Mouse (Mus musculus) neural tube, embryonic 14.5 days (tissue): ENCODE data around the gene Tsc22d4. TPM values are rescaled to one million over a fixed set of nuclear protein-coding genes. Genes with fewer than 3 reads are reported as not detected.

Experiments
- ATAC-seq: fragments of 200-750 bp; cut with Nextera tagmentation; 2 replicates; pipeline ENCODE4 v1.8.0; 2017; ENCODE audit warnings: low read depth, mild to moderate bottlenecking, moderate TSS enrichment, moderate library complexity
- H3K27ac ChIP-seq: fragments of 300-500 bp; sonication (generic); 2 replicates; pipeline ENCODE4 v1.5.1; 2014; ENCODE audit warnings: low read depth, mild to moderate bottlenecking, control low read depth, low read length, moderate library complexity, mixed read lengths
- H3K27me3 ChIP-seq: fragments of 300-500 bp; sonication (generic); 2 replicates; pipeline ENCODE4 v1.6.1; 2014; ENCODE audit warnings: low read length; ENCODE audit not compliant: control insufficient read depth, insufficient read depth
- H3K36me3 ChIP-seq: fragments of 300-500 bp; sonication (generic); 2 replicates; pipeline ENCODE4 v1.6.1; 2014; ENCODE audit warnings: low read length, mixed read lengths; ENCODE audit not compliant: control insufficient read depth, insufficient read depth
- H3K4me1 ChIP-seq: fragments of 300-500 bp; sonication (generic); 2 replicates; pipeline ENCODE4 v1.6.1; 2014; ENCODE audit warnings: low read length; ENCODE audit not compliant: control insufficient read depth, insufficient read depth
- H3K4me2 ChIP-seq: fragments of 300-500 bp; sonication (generic); 2 replicates; pipeline ENCODE4 v1.6.1; 2014; ENCODE audit warnings: mild to moderate bottlenecking, low read depth, low read length, control low read depth
- H3K4me3 ChIP-seq: fragments of 300-500 bp; sonication (generic); 2 replicates; pipeline ENCODE4 v1.5.1; 2014; ENCODE audit warnings: low read depth, low read length, control low read depth, mixed read lengths
- H3K9ac ChIP-seq: fragments of 300-500 bp; sonication (generic); replicated peaks from 2 replicates; pipeline ENCODE4 v1.6.1; 2014; ENCODE audit warnings: low read depth, mild to moderate bottlenecking, control low read depth, low read length, mixed read lengths
- H3K9me3 ChIP-seq: fragments of 300-500 bp; sonication (generic); 2 replicates; pipeline ENCODE4 v1.6.1; 2016; ENCODE audit warnings: low read length; ENCODE audit not compliant: control insufficient read depth
- WGBS: fragments of 180-500 bp; shearing (Covaris S2); extraction: QIAGEN DNeasy Blood & Tissue Kit; methylation state at CpG from one replicate; pipeline ENCODE4 v1.1.7; 2014; 5-methylcytosine and 5-hydroxymethylcytosine counted together
- polyA plus RNA-seq: library from polyadenylated mRNA; unstranded; fragments of >200 nt; fragmentation: Nextera tagmentation; extraction: Ambion mirVana; gene quantifications from 2 replicates; pipeline ENCODE4 v1.2.1, GENCODE M21; 2014

Tsc22d4 gene
- polyA plus RNA-seq, 1 experiment from 2014 or later, result 85.1 TPM

DNA sequence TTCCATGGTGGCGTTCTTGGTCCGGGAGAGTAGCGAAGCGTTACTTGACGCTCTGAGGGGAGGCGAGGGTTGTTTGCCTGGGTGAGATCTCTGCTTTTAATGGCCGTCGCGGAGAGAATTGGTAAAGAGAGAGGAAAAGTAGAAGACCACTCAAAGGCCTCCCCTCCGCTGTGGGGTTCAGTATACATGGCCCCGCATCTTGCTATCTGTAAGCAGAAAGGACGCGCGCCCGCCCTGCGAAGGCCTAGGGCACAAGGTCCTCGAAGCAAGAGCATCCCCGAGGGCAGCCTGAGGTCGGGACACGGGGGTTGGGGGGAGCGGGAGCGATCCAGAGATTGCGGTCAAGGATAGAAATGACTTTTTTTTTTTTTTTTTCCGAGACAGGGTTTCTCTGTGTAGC is 42.6 kb downstream of the Tsc22d4 start:
- 72% methylated on average over 24 of the region's 24 CpGs for WGBS
- ATAC-seq, result no peak
- no peak overlapping the region for H3K9ac ChIP-seq

DNA sequence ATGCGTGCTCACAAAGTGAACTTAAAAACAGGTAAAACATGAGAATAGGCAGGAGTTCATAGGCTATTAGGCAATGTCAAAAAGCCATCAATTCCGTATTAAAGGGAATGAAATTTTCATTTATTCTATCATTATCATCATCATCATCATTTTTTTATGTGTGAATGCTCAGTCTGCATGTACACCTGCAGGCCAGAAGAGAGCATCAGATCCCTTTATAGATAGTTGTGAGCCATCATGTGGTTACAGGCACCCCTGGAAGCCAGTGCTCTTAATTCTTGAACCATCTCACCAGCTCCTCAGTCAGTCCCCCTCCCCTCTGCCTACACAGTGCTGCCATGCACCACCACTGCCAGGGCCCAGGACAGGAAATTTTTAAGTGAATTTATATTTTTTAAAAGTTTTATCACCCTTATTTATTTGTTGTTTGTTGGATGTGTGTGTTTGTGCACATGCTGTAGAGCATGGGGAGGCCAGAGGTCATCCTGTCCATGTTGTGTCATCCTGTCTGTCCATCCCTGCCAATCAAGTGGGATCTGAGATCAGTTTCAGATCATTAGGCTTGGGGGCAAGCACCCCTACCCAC is 43.5 kb downstream of the Tsc22d4 start:
- Histone ChIP-seq H3K36me3 (peaks cover 7% of the 10 kb centered on the region; the same call in 1 of the 2 replicates), H3K4me3 (no peak overlapping the region), H3K4me2 (no peak overlapping the region), H3K27ac (no peak overlapping the region), H3K27me3 (no peaks in the 10 kb centered on the region), H3K4me1 (peaks cover 12% of the 10 kb centered on the region), H3K9ac (no peak overlapping the region), H3K9me3 (no peaks in the 10 kb centered on the region)
- 92% methylated on average over 2 of the region's 2 CpGs for WGBS
- ATAC-seq, result no peak

More for the DNA sequence above, 42.6 kb downstream of the Tsc22d4 start:
- no peaks in the 10 kb centered on the region for H3K27me3 ChIP-seq
- H3K4me1 ChIP-seq, result peaks cover 21% of the 10 kb centered on the region
- H3K4me3 ChIP-seq, result peak overlapping the region; percentile 82; the same call in 1 of the 2 replicates
- no peak overlapping the region for H3K27ac ChIP-seq
- peaks cover 7% of the 10 kb centered on the region; the same call in 1 of the 2 replicates for H3K36me3 ChIP-seq
- H3K4me2 ChIP-seq, result peak overlapping the region; percentile 76
- no peaks in the 10 kb centered on the region for H3K9me3 ChIP-seq

DNA sequence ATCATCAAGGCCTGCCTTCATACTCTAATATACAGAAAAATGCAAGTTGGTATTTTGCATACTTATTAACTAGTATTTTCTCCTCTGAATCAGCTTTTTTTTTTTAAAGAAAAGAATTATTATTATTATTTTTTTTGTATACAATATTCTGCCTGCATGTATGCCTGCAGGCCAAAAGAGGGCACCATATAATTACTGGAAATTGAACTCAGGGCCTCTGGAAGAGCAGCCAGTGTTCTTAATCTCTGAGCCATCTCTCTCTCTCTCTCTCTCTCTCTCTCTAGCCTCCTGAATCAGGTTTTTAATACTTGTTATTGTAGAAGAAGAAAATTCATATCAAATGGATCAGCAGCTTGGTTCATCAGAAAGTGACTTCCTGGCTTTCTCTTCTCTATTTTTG is 46.0 kb downstream of the Tsc22d4 start:
- no peaks in the 10 kb centered on the region for H3K27me3 ChIP-seq
- no peak overlapping the region for H3K4me3 ChIP-seq
- H3K36me3 ChIP-seq, result no peaks in the 10 kb centered on the region
- no peak for ATAC-seq
- no peaks in the 10 kb centered on the region for H3K4me1 ChIP-seq
- H3K9ac ChIP-seq, result no peak overlapping the region
- H3K9me3 ChIP-seq, result no peaks in the 10 kb centered on the region
- no peak overlapping the region for H3K27ac ChIP-seq
- no peak overlapping the region for H3K4me2 ChIP-seq

DNA sequence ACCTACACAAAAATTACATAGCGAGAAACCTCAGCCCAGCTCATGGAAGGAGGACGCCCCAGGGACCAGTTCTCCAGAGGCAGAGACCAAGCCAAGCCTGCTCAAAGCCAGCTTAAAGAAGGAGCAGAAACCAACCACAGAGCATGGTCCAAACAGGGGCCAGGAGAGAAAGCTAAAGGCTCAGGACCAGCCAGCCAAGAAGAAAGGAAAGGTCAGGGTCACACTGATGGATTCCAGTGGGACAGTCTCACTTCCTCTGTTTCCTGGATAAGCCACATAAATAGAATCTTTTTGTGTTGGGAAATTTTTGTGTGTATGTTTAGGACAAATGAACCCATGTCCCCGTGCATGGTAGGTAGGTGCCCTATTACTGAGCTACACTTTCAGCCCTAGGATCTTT is 51.1 kb downstream of the Tsc22d4 start:
- ATAC-seq, result no peak
- Histone ChIP-seq H3K9ac (no peak overlapping the region), H3K4me2 (no peak overlapping the region), H3K36me3 (no peaks in the 10 kb centered on the region), H3K4me3 (no peak overlapping the region), H3K4me1 (no peaks in the 10 kb centered on the region), H3K27me3 (no peaks in the 10 kb centered on the region), H3K9me3 (no peaks in the 10 kb centered on the region), H3K27ac (no peak overlapping the region)
- 73% methylated on average over 3 of the region's 3 CpGs for WGBS

DNA sequence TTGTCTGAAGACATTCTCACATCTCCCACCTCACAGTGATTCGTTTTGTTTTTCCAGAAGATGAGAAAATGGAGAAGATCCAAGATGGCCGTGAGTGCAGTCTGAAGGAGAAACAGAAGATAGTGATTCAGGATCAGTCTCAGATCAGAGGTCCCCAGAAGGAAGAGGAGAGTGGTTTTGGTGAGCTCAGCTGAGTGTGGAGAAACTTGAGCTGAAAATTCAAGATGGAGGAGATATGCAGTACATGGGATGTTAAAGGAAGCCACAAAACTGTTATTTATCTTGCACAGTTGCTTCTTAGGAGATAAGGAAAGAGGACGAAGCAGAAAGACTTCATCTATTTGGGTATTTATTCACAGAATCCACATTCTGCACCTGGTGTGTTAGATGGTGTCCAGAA is 55.4 kb downstream of the Tsc22d4 start:
- no peak for ATAC-seq
- no peak overlapping the region for H3K27ac ChIP-seq
- no peaks in the 10 kb centered on the region for H3K27me3 ChIP-seq
- no peak overlapping the region for H3K4me3 ChIP-seq
- no peaks in the 10 kb centered on the region for H3K9me3 ChIP-seq
- no peak overlapping the region for H3K4me2 ChIP-seq
- H3K36me3 ChIP-seq, result no peaks in the 10 kb centered on the region
- H3K9ac ChIP-seq, result no peak overlapping the region
- 86% methylated on average over 3 of the region's 3 CpGs for WGBS
- H3K4me1 ChIP-seq, result no peaks in the 10 kb centered on the region

DNA sequence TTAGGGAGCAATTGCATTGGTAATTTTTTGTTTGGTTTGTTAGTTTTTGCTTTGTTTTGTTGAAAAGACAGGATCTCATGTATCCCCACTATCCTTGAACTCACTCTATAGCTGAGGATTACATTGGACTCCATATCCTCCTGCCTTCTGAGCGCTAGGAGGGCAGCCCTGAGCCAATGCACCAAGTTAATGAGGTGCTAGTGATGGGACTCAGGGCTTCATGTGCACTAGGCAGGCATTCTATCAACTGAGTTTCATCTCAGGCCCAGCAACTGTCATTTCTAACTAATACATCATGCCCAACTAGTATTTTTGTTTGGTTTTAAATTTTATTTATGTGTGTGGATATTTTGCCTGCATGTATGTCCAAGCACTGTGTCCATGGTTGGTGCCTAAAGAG is 60.6 kb downstream of the Tsc22d4 start:
- no peaks in the 10 kb centered on the region for H3K9me3 ChIP-seq
- WGBS, result 83% methylated on average over 1 of the region's 1 CpGs
- no peak for ATAC-seq
- no peak overlapping the region for H3K9ac ChIP-seq
- no peak overlapping the region for H3K4me3 ChIP-seq
- no peak overlapping the region for H3K27ac ChIP-seq
- H3K4me1 ChIP-seq, result no peaks in the 10 kb centered on the region
- no peaks in the 10 kb centered on the region for H3K36me3 ChIP-seq
- H3K4me2 ChIP-seq, result no peak overlapping the region
- H3K27me3 ChIP-seq, result no peaks in the 10 kb centered on the region

DNA sequence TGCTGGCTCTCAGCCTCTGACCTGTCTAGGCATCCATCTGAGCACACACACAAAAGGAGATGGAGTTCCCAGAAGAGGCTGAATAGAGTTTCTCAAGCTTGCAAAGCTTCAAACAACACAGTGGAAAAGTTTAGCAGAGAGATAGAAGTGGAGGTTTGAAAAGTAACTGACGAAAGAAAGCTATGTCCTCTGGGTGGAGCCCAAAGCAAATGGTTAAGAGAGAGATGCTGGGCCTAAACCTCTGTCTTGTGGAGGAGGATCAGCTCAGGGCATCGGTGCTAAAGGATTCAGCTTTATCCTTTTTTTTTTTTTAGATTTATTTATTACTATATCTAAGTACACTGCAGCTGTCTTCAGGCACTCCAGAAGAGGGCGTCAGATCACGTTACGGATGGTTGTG is 62.8 kb downstream of the Tsc22d4 start:
- Histone ChIP-seq H3K4me3 (no peak overlapping the region), H3K27me3 (no peaks in the 10 kb centered on the region), H3K9ac (no peak overlapping the region), H3K9me3 (no peaks in the 10 kb centered on the region), H3K36me3 (no peaks in the 10 kb centered on the region), H3K4me1 (no peaks in the 10 kb centered on the region), H3K4me2 (no peak overlapping the region), H3K27ac (no peak overlapping the region)
- no peak for ATAC-seq
- WGBS, result 88% methylated on average over 5 of the region's 5 CpGs

DNA sequence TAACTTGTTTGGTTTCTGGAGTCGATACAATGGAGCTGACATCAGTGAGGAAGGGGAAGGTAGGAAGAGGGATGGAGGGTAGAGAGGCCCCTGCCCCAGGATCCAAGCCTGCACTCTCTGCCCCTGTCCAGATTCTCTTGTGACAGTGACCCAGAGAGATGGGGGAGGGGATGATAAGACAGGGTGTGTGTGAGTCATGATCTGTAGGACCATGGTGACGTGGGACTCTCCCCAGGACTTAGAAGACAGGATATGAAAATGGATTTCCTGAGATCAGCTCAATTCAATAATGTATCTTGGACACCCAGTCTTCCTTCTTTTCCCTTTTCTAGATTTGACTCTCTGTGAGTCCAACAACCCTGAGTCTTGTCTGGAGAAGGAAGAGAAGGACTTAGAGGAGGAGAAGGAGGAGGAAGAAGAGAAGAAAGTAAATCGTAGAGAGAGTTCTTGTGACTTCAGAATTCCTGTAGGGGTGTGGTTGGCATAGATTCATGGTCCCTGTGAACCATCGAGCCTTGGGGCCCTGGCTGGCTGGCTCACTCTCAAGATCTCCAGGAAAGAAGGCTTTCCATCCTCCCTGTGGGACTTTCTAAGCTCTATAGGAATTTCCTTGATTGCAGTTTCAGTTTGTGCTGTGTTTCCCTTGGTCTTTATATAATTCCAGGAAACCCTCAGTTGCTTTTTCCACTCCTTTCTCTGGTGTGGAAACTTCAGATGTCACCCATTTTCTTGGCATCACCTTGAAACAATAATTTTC is 72.1 kb downstream of the Tsc22d4 start:
- Histone ChIP-seq H3K4me2 (no peak overlapping the region), H3K9ac (no peak overlapping the region), H3K4me1 (no peaks in the 10 kb centered on the region), H3K27me3 (no peaks in the 10 kb centered on the region), H3K36me3 (no peaks in the 10 kb centered on the region), H3K4me3 (no peak overlapping the region), H3K9me3 (no peaks in the 10 kb centered on the region), H3K27ac (no peak overlapping the region)
- ATAC-seq, result no peak
- WGBS, result 80% methylated on average over 4 of the region's 4 CpGs
